Comparison of ENCODE assay signal across 8 mouse cellular contexts in the genomic region with DNA sequence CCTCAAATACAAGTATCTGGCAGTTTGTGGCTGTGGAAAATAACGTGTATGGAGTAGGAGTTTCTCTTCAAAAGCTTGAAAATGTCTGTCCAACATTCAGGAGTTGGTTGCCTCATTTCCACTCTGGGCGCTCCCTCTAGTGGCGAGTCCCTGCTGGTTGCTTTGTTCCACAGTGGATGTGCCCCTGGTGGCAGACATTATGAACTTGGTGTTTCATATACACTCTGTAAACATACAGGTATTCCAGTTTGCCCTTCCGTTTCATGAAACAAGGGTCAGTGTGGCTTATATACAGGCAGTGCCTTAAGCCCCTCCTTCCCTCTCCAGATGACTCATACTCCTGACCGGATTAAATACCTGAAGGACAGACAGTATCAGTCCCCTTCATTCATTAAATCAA. TPM values are rescaled to one million over a fixed set of nuclear protein-coding genes. Genes with fewer than 3 reads are reported as not detected.
DNase-seq lines count a peak whose midpoint lies in the region; ATAC-seq and TF ChIP-seq lines count a peak whose summit lies in the region.

No protein-coding gene starts in this region.

- no peak for TF ChIP-seq POLR2A in bone marrow, adult 2 months (IDR thresholded peaks at IDR 0.05; ENCODE audit: borderline replicate concordance, control insufficient read depth, low read depth, low read length)
- TF ChIP-seq POLR2A in embryonic fibroblast, embryonic 13.5 days (IDR thresholded peaks at IDR 0.05; ENCODE audit: low read depth, low read length): no peak

- H3K9me3 ChIP-seq in heart, postnatal 0 days (replicated peaks; ENCODE audit: control insufficient read depth, low read length): no peaks in the 10 kb centered on the region
- no peaks in the 10 kb centered on the region for H3K9me3 ChIP-seq in liver, embryonic 14.5 days (ENCODE audit: control insufficient read depth, low read length)
- H3K9me3 ChIP-seq in stomach, embryonic 15.5 days: no peaks in the 10 kb centered on the region

- no peak overlapping the region for H3K9ac ChIP-seq in heart, postnatal 0 days (replicated peaks; ENCODE audit: low read depth, low read length)
- no peak overlapping the region for H3K9ac ChIP-seq in liver, embryonic 14.5 days (replicated peaks)
- no peak overlapping the region for H3K9ac ChIP-seq in stomach, embryonic 15.5 days

- no peaks in the 10 kb centered on the region for H3K27me3 ChIP-seq in heart, postnatal 0 days (ENCODE audit: control insufficient read depth, insufficient read depth, low read length)
- H3K27me3 ChIP-seq in liver, embryonic 14.5 days (ENCODE audit: control insufficient read depth, insufficient read depth, low read length): no peaks in the 10 kb centered on the region
- no peaks in the 10 kb centered on the region for H3K27me3 ChIP-seq in stomach, embryonic 15.5 days (replicated peaks)

- peak; percentile 98 for TF ChIP-seq CTCF in bone marrow, adult 2 months (IDR thresholded peaks at IDR 0.05; ENCODE audit: control insufficient read depth, insufficient read depth, low read length)
- peak; percentile 96 for TF ChIP-seq CTCF in embryonic fibroblast, embryonic 13.5 days (IDR thresholded peaks at IDR 0.05; ENCODE audit: borderline replicate concordance, insufficient read depth, low read length)
- TF ChIP-seq CTCF in heart, postnatal 0 days (IDR thresholded peaks at IDR 0.05; ENCODE audit: low read depth): peak; percentile 100
- TF ChIP-seq CTCF in liver, embryonic 14.5 days (IDR thresholded peaks at IDR 0.05; ENCODE audit: low read depth): peak; percentile 97

- H3K4me3 ChIP-seq in bone marrow, adult 2 months (replicated peaks; ENCODE audit: control insufficient read depth, low read depth, low read length): no peak overlapping the region
- no peak overlapping the region for H3K4me3 ChIP-seq in embryonic fibroblast, embryonic 13.5 days (ENCODE audit: insufficient read depth, low read length)
- no peak overlapping the region for H3K4me3 ChIP-seq in heart, postnatal 0 days (ENCODE audit: low read depth, low read length)
- no peak overlapping the region for H3K4me3 ChIP-seq in liver, embryonic 14.5 days (ENCODE audit: insufficient read depth in 1 of 2, low read depth in 2 of 2, low read length in 2 of 2)
- H3K4me3 ChIP-seq in stomach, embryonic 15.5 days (replicated peaks): no peak overlapping the region

- H3K4me1 ChIP-seq in bone marrow, adult 2 months (ENCODE audit: control insufficient read depth, insufficient read depth, low read length): no peaks in the 10 kb centered on the region
- no peaks in the 10 kb centered on the region for H3K4me1 ChIP-seq in embryonic fibroblast, embryonic 13.5 days (ENCODE audit: control insufficient read depth, insufficient read depth, low read length)
- 0 out of 2 replicates have a peak, but pooled peaks cover 5% of the 10 kb centered on the region for H3K4me1 ChIP-seq in heart, postnatal 0 days (ENCODE audit: control insufficient read depth, insufficient read depth)
- H3K4me1 ChIP-seq in liver, embryonic 14.5 days (replicated peaks; ENCODE audit: control insufficient read depth in 2 of 2, insufficient read depth in 2 of 2, low read length in 1 of 2): no peaks in the 10 kb centered on the region
- H3K4me1 ChIP-seq in stomach, embryonic 15.5 days: no peaks in the 10 kb centered on the region

- peak; percentile 76 for ATAC-seq in heart, postnatal 0 days (ENCODE audit: insufficient read depth, low read depth)
- peak; percentile 37; the same call in 1 of the 2 replicates for ATAC-seq in liver, embryonic 14.5 days (ENCODE audit: insufficient read depth)
- ATAC-seq in stomach, embryonic 15.5 days (ENCODE audit: insufficient read depth, low FRiP score, low read depth): peak; percentile 90

- peak; percentile 92 for DNase-seq in CD4-positive, CD25-positive, alpha-beta regulatory T cell, adult 2 months (ENCODE audit: low read depth, low spot score)
- peak; percentile 86 for DNase-seq in heart, postnatal 0 days (ENCODE audit: low spot score)
- peak; percentile 96 to 97 for DNase-seq in kidney, postnatal 4 days
- peak; percentile 44 to 55 (median 49) for DNase-seq in liver, embryonic 14.5 days (ENCODE audit: low read depth in 3 of 3, low spot score in 3 of 3)
- DNase-seq in neural tube, embryonic 10.5 days (ENCODE audit: extremely low spot score, low spot score): peak; percentile 84

- no peak overlapping the region for H3K27ac ChIP-seq in bone marrow, adult 2 months (ENCODE audit: control insufficient read depth, insufficient read depth, low read depth, low read length, poor library complexity)
- no peak overlapping the region for H3K27ac ChIP-seq in embryonic fibroblast, embryonic 13.5 days (ENCODE audit: insufficient read depth, low read length)
- no peak overlapping the region for H3K27ac ChIP-seq in heart, postnatal 0 days (ENCODE audit: low read depth)
- H3K27ac ChIP-seq in liver, embryonic 14.5 days: no peak overlapping the region
- peak overlapping the region; percentile 5; the same call in 1 of the 2 replicates for H3K27ac ChIP-seq in stomach, embryonic 15.5 days

- H3K36me3 ChIP-seq in heart, postnatal 0 days (replicated peaks; ENCODE audit: control insufficient read depth, insufficient read depth, low read length): peaks cover 10% of the 10 kb centered on the region; the same call in 1 of the 2 replicates
- no peaks in the 10 kb centered on the region for H3K36me3 ChIP-seq in liver, embryonic 14.5 days (replicated peaks; ENCODE audit: control insufficient read depth, insufficient read depth, low read depth)
- H3K36me3 ChIP-seq in stomach, embryonic 15.5 days: 0 out of 2 replicates have a peak, but pooled peaks cover 7% of the 10 kb centered on the region

- WGBS in bone marrow, adult 2 months: 23% methylated on average over 5 of the region's 5 CpGs
- 28% methylated on average over 5 of the region's 5 CpGs for WGBS in heart, postnatal 0 days
- WGBS in liver, embryonic 14.5 days (ENCODE audit: insufficient replicate concordance): 23% methylated on average over 5 of the region's 5 CpGs
- WGBS in stomach, embryonic 15.5 days: 27% methylated on average over 5 of the region's 5 CpGs

- no peak overlapping the region for H3K4me2 ChIP-seq in heart, postnatal 0 days (ENCODE audit: low read depth, low read length)
- H3K4me2 ChIP-seq in liver, embryonic 14.5 days (ENCODE audit: low read depth): no peak overlapping the region
- no peak overlapping the region for H3K4me2 ChIP-seq in stomach, embryonic 15.5 days

- TF ChIP-seq EP300 in heart, postnatal 0 days (IDR thresholded peaks at IDR 0.05; ENCODE audit: low read depth): no peak
- no peak for TF ChIP-seq EP300 in liver, embryonic 14.5 days (IDR thresholded peaks at IDR 0.05; ENCODE audit: low read depth)

RNA-seq across cellular contexts. Expression of a gene that starts 28.5 kb away (rescaled TPM):
- polyA plus RNA-seq in bone marrow, adult 2 months (2011; ENCODE audit: insufficient read depth, insufficient read length, low replicate concordance, missing spikeins): 19.6 and 34.5 TPM in 2 replicates
- 47.0 and 48.3 TPM in 2 replicates for polyA plus RNA-seq in embryonic fibroblast, embryonic 13.5 days (2011; ENCODE audit: insufficient read length, low read depth, missing spikeins)
- 33.9 and 45.5 TPM in 2 replicates for total RNA-seq in heart, postnatal 0 days (2014; rRNA removed; ENCODE audit: low replicate concordance)
- polyA plus RNA-seq in heart, postnatal 0 days (2015; fragmentation: Nextera tagmentation; extraction: Ambion mirVana): 56.7 and 57.1 TPM in 2 replicates
- 9.0 and 12.1 TPM in 2 replicates for polyA plus RNA-seq in liver, embryonic 14.5 days (2012; rRNA removed)
- polyA plus RNA-seq in liver, embryonic 14.5 days (2014; fragmentation: Nextera tagmentation; extraction: Ambion mirVana): 22.8 and 22.9 TPM in 2 replicates
- 62.0 and 62.9 TPM in 2 replicates for polyA plus RNA-seq in stomach, embryonic 15.5 days (2015; fragmentation: Nextera tagmentation; extraction: Ambion mirVana)

RNA-seq across cellular contexts. Expression of a gene that starts 45.9 kb away (rescaled TPM):
- 2.9 and 8.9 TPM in 2 replicates for polyA plus RNA-seq in bone marrow, adult 2 months (2011; ENCODE audit: insufficient read depth, insufficient read length, low replicate concordance, missing spikeins)
- 4.4 and 5.5 TPM in 2 replicates for polyA plus RNA-seq in embryonic fibroblast, embryonic 13.5 days (2011; ENCODE audit: insufficient read length, low read depth, missing spikeins)
- 90.4 and 94.8 TPM in 2 replicates for total RNA-seq in heart, postnatal 0 days (2014; rRNA removed; ENCODE audit: low replicate concordance)
- 55.9 and 59.7 TPM in 2 replicates for polyA plus RNA-seq in heart, postnatal 0 days (2015; fragmentation: Nextera tagmentation; extraction: Ambion mirVana)
- 9.9 and 11.8 TPM in 2 replicates for polyA plus RNA-seq in liver, embryonic 14.5 days (2012; rRNA removed)
- 8.4 and 9.9 TPM in 2 replicates for polyA plus RNA-seq in liver, embryonic 14.5 days (2014; fragmentation: Nextera tagmentation; extraction: Ambion mirVana)
- 52.7 and 55.1 TPM in 2 replicates for polyA plus RNA-seq in stomach, embryonic 15.5 days (2015; fragmentation: Nextera tagmentation; extraction: Ambion mirVana)

RNA-seq across cellular contexts. Expression of a gene that starts 54.0 kb away (rescaled TPM):
- 8.4 and 14.6 TPM in 2 replicates for polyA plus RNA-seq in bone marrow, adult 2 months (2011; ENCODE audit: insufficient read depth, insufficient read length, low replicate concordance, missing spikeins)
- polyA plus RNA-seq in embryonic fibroblast, embryonic 13.5 days (2011; ENCODE audit: insufficient read length, low read depth, missing spikeins): 31.0 TPM in 2 replicates
- total RNA-seq in heart, postnatal 0 days (2014; rRNA removed; ENCODE audit: low replicate concordance): 35.2 and 39.3 TPM in 2 replicates
- 21.7 and 22.0 TPM in 2 replicates for polyA plus RNA-seq in heart, postnatal 0 days (2015; fragmentation: Nextera tagmentation; extraction: Ambion mirVana)
- polyA plus RNA-seq in liver, embryonic 14.5 days (2012; rRNA removed): 12.2 and 14.8 TPM in 2 replicates
- 16.8 and 18.6 TPM in 2 replicates for polyA plus RNA-seq in liver, embryonic 14.5 days (2014; fragmentation: Nextera tagmentation; extraction: Ambion mirVana)
- 36.8 and 39.4 TPM in 2 replicates for polyA plus RNA-seq in stomach, embryonic 15.5 days (2015; fragmentation: Nextera tagmentation; extraction: Ambion mirVana)

RNA-seq across cellular contexts. Expression of a gene that starts 54.1 kb away (rescaled TPM):
- polyA plus RNA-seq in bone marrow, adult 2 months (2011; ENCODE audit: insufficient read depth, insufficient read length, low replicate concordance, missing spikeins): 23.1 and 59.8 TPM in 2 replicates
- polyA plus RNA-seq in embryonic fibroblast, embryonic 13.5 days (2011; ENCODE audit: insufficient read length, low read depth, missing spikeins): 71.2 and 71.5 TPM in 2 replicates
- total RNA-seq in heart, postnatal 0 days (2014; rRNA removed; ENCODE audit: low replicate concordance): 13.4 and 14.0 TPM in 2 replicates
- polyA plus RNA-seq in heart, postnatal 0 days (2015; fragmentation: Nextera tagmentation; extraction: Ambion mirVana): 33.0 and 34.3 TPM in 2 replicates
- polyA plus RNA-seq in liver, embryonic 14.5 days (2012; rRNA removed): 8.6 and 28.8 TPM in 2 replicates
- polyA plus RNA-seq in liver, embryonic 14.5 days (2014; fragmentation: Nextera tagmentation; extraction: Ambion mirVana): 48.5 and 55.8 TPM in 2 replicates
- polyA plus RNA-seq in stomach, embryonic 15.5 days (2015; fragmentation: Nextera tagmentation; extraction: Ambion mirVana): 73.0 and 82.9 TPM in 2 replicates

Comparison
In these comparisons a context has a peak if more than half of its experiments do, and no peak if none do; other contexts are left out.
1. ATAC-seq: peak in every context shown above with its lines; median percentile 90 in stomach, embryonic 15.5 days; 76 in heart, postnatal 0 days; 37 in liver, embryonic 14.5 days.